Mouse (Mus musculus) kidney, postnatal 36 days (tissue): ENCODE measurements at regions not wholly inside any gene's neighbourhood (a gene's known extent, or its start where the extent isn't known, plus 50 kb on each side); places are given as distances from the start of the nearest gene placed in this dataset.
A peak's percentile ranks its signal among the peaks of the same experiment; 100 is the strongest.

ENCODE experiments used
- DNase-seq, 2 experiments: peaks; one replicate each; pipeline ENCODE4 v3.0.0; 2021 to 2022; ENCODE audit warnings: mixed read lengths in 2 of 2

DNA sequence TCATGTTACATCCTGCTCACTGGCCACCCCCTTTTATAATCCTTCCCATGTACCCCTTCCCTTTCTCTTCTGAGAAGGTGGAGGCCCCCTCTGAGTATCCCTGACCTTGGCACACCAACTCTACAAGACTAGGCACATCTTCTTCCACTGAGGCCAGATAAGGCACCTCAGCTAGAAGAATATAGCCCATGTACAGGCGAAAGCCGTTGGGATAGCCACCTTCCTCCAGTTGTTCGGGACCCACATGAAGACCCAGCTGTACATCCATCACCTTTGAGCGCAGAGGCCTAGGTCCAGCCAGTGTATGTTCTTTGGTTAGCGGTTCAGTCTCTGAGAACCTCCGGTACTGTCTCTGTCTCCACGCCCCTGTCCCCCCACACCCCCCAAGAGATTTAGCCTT lies 189.9 kb downstream of the Spry2 start:
- DNase-seq, result no peak

DNA sequence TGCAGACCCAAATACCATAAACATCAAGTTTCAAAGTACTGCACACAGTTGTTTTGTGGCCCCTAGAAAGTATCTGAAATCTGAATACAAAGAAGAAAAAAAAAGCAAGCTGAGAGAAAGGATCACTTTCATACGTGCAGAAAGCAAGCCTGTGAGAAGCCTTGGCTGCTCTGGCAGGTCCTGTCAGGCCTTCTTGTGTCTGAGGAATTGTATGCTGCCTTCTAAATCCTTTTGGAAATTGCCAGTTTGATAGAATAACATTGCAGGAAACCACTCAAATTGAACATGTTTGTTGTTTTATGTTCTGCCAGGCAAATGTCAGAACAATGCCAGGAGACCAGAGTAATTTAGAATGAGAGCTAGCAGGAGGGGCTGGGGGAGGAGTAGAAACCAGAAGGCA lies 198.0 kb downstream of the Spry2 start:
- no peak for DNase-seq

DNA sequence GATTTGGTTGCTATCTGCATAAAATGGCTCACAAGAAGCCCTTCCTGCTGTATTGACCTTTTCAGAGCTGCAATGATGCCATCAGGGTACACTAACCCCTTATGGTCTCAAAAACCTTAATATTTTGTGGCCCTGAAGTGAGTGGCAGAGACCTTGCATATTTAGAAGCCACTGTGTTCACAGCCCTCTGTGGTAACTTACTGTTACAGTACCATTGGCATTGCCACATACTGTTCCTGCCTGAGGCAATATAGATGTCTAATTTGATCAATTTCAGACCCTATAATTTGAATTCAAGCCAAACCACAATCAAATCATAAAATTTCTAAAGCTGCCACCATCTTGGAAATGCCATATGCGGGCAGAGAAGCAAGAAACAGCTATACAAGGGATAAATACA lies 198.5 kb downstream of the Spry2 start:
- no peak for DNase-seq

DNA sequence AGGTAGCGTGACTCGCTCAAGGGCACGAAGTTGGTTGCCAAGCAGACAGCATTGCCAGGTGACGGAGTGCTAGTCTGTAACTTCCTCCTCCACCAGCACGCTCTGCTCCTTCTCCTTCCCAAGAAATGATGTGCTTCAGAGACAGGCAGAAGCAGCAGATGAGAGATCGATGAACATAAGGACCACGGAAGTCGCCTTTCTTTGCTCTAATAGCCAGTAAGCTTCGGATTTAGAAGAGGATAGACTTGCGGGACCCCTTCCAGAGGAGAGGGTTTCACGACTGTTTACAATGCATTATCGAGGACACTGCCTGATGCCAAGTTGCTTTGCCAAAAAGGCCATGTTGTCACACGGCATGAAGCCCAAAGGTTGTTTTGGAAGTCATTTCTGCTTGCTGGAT lies 199.2 kb downstream of the Spry2 start:
- no peak for DNase-seq

DNA sequence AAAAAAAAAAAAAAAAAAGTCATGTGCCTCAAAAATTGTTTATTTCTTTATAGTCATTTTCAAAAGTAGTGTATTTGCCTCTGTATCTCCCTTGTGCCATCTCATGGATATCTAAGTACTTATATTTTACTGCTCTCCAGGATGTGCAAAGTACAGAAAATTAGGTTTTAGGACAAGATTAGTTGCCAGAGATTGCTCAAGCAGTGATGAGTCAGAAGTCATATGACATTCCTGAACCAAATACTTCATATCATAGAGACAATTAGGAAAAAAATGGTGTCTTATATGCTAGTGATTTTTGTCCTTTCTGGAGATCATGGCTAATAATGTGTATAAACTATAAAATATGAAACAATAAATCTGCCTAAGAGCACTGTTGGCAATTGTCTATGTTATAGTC lies 201.7 kb downstream of the Spry2 start:
- no peak for DNase-seq

DNA sequence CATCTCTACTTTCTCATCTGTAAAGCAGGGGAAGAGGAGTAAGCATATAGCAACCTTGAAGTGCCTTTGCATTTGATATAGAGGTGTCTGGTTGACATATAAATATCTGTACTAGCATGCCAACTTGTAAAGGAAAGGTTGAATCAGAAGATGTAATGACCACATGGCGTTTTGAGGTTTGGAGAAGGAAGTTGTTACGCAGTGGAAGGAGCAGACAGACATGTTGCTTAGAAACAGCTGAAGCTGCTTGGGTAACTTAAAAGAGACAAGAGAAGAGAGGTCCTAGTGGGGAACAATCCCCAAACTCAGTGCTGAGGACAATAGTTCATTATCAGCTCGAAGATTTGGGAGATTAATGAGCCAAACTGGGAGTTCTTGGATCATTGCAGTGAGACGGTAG lies 202.9 kb downstream of the Spry2 start:
- DNase-seq, result no peak

DNA sequence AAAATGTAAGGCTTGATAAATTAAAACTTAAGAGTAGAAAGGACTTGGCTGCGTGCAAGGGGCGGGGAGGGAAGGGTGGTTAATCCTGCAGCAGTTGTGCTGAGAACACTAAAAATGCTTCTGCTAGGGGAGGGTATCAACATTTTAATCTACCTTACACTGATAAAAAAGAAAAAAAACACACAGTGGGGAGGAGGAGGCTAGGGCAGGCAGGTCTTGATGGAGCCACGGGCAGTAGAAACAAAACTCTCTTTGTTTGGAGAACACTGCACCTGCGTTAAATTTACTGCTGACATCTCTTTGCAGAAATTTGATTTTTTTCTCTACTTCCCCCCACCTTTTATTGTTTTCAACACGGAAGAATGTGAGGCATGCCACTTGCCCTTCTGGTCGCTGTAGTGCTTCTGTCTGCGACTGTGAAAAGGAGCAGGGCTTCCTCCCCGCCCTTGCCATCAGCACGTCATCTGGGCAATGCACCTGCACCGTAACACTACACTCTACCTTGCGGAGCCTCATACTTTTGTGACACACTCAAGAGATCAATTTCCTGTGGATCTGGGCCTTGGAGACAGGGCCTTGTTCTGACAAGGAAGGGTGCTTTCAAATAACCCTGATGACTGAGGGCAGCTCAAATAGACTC lies 211.7 kb downstream of the Spry2 start:
- no peak for DNase-seq

DNA sequence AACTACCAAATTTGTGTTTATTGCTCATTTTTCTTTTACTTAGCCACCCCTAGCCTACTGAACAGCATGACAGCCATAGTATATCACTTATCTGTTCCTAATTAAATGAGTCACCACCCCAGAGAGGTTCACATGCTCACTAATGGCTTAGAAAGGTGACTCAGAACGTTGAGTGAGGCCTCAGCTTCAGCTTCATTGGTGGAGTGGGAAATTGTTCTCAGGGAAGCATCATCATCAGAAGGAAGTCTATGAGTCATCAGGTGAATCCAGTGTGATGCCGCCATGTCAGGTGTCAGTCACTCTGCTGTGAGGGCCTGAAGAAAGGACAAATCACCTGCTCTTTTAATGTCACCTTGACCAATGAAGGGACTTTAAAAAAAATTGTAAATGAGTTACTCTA lies 212.3 kb downstream of the Spry2 start:
- no peak for DNase-seq

DNA sequence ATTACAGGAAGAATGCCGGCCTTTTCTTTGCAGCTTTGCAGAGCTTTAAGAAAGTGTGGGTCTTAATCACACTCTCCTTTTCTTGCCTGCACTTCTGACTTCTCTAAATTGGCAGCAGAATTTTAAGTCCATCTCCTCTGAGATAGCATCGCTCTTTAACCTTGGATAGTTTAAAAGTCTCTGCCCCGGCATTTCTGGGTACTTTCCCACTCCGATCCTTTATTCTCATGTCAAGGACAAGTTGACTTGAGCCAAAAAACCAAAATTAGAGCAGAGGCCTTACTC lies 220.0 kb downstream of the Spry2 start:
- DNase-seq, result no peak

DNA sequence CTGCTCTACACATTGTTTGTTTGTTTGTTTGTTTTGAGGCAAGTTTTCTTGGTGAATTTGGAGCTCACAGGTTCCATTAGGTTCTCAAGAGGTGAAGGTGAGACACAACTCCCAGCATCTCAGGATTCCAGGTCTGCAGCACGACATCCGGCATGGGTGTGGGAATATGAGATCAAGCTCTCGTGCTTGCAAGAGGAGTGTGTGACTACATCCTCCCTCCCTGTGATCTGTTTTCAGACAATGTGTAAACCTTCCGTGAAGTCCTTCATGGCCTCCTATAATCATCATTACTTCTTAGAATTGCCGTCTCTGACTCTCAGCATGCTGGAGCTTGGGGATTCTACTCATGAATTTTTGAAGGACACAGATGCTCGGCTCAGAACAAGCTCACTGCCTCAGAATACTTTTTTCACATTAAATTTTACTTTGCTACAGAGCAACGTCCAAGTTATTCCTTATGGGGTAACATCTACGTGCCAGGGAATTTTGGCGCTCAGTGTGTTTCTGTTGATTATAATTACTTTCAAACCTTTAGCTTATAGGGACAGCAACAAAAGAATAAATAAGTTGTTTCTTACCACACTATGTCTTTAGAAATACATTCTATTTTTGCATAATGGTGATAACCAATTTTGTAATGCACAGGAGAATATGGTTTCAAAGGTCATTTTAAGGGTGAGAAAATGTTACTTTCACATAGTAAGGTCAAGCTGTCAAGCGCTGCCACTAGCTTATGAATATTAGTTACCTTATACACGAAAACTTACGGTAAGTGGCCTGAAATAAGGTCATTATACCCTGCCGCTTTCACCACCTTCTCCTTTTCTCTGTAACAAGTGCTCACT lies 220.6 kb downstream of the Spry2 start:
- DNase-seq, result peak in 1 of 2 experiments; percentile 19

DNA sequence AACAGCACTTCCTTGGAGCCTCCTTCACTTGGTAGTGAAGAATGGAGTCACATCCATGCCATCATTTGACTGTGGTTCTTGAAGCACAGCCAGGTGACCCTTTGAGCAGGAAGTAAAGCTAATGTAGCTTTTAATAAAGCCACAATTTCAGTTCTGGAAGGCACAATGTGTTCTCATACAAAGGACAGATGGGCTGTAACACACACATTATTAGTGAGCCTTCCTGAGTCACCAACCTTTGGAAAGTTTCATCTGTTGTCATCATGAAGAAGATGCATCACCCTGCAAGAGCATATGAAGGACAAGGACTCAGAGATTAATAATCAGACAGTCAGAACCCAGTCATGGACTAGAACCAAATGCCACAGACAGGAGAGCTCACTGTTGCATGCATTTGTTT lies 221.6 kb downstream of the Spry2 start:
- no peak for DNase-seq

DNA sequence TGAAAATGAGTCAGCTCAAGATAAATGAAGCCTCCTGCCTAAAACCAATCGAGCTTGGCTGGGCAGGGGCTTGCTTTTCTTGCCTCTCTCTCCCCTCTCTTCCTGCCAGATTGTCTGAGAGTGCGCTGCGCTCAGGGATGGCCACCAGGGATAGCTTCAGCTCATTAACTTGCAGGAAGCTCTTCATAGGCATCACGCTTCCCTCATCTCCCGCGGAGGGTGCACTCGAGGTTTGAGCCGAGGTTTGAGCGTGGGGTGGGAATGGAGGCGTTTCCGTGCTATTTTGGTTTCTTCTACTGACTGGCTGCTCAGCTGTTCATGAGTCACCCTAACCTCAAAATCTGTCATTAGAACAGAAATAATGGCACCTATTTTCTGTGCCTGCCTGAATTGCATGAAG lies 227.7 kb downstream of the Spry2 start:
- peak in 1 of 2 experiments; percentile 16 for DNase-seq

DNA sequence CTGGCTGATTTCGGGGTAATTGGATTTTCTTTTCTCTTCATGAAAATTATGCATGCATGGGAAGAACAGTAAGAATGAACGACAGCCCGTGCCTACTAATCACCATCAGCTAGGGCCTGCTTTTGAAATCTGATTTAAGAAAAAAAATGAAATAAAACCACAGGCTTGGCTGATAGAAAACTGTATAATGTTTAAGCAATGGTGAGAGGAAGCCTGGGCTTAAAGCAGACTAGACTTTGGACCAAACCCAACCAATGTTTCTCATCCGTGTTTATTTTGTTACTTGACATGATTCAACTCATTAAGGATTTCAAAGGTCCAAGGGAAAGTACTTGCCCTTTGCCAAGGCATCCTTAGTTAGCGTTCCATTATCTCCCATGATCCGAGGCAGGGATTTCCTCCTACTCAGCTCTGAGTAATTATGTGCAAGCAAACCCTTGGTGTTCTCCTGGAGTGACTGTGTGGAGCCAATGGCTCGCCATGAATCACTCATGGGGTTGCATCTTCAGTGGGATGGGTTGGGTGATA lies 231.9 kb downstream of the Spry2 start:
- peak in 1 of 2 experiments; percentile 28 for DNase-seq

DNA sequence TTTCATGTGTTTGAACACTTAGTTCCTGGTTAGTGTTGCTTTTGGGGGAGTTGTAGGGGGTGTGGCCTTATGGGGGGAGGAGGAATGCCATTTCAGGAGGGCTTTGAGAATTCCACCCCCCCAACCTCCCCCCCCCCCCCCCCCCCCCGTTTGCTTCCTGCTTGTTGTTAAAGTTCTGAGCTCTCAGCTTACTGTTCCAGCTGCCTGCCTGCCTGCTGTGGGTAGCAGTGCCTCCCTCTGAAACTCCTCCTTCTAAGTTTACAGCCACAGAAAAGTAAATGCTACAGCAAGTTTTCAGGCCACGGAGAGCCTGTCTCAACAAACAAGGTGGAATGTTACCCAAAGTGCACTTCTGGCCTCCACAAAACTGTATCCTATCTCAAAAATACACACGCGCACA lies 233.1 kb downstream of the Spry2 start:
- no peak for DNase-seq

DNA sequence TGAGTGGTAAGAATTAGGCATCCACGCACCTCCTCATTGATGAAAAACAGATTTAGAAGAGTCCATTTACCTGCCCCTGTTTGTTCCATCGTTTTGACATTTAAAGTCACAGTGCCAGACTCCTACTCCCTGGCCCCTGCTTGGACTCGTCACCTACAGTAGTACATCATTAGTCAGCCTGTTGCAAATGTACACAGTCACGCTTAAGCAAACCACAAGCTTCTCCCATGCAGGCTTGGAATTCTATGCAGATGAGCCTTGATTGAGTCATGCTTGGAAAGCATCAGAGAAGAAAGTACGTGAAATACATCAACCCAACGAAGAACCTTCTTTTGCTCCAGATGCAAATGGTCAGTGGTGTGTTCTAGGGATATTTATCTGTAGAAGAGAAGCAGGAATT lies 233.8 kb downstream of the Spry2 start:
- DNase-seq, result peak in 1 of 2 experiments; percentile 9

DNA sequence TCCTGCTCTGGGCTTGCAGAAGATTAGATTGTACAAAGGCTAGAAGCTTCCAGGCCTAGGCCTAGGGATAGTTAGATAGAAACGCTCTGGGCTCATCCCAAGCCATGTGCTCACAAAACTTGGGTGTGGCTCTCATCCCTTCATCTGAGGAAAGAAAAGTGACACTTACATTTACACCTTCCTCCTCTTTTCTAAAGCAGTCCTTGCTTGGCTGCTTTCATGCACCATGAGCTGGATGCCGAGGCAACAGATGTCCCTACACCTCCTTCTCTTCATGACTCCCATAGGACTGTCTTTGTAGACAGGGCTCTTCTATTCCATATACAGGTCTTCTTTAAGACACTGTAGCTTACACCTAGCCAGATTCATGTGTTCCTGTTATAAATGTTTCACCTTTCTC lies 238.3 kb downstream of the Spry2 start:
- DNase-seq, result no peak

DNA sequence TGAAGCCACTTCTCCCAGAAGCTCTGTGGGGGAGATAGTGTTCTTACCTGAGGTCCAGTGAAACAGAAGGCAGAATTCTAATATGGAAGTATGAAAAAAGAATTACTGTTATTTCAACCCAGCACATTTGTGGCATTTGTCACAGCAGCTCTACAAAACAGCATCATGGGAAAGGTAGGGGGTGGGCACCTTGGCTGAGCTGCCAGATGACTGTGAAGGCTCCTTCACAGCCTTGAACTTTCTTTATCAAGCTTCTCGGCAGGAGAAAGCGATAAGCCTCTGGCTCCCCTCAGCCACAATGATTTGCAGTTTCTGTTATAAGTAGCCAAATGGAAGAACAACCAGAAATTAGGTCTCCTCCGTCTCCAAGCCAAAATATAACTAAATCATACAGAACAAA lies 249.5 kb downstream of the Spry2 start:
- DNase-seq, result no peak

DNA sequence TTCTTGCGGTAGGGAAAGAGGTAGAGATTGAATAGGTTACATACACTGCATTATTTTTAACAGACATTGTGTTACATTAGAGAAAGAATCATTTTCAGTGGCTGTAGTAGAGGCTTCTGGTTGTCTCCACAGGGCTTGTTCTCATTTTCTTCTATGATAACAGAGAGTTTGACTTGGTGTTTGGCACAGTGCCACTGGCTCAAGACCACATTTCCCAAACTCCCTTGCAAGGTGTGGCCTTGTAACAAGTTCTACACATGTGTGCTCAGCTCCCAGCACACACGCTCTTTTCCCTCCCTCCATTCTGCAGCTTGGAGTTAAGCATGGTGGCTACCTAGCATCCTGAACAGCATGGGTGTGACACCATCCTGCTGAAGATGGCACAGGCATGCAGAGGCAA lies 252.2 kb downstream of the Spry2 start:
- no peak for DNase-seq

DNA sequence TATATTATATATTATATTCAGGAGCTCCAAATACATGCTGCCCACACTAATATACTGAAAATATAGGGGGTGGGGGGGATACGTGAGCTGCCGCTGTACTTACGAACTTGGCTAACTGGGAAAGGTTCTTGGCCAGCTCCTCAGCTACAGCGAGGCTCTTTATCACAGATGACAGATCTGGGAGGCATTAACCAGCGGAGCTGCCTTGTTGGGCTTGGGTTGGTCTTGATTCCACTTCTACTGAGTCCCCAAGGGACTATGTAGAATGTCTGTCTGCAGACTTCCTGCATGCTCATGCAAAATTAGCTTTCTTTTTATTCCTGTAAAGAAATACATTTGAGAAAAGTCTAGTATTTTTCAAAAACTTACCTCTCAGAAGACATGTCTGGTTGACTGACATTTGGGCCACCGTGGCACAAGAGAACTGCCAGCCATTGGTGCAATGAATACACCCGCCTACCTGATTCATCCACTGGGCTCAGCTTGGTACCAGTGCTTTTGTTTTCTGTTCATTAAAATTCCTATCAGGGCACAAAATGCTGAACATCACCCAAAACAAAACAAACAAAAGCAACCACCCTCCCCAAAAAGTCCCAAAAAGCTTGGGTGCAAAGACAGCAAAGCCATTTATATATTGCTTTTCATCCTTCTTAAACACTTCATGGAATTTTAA lies 253.2 kb downstream of the Spry2 start:
- DNase-seq, result no peak

DNA sequence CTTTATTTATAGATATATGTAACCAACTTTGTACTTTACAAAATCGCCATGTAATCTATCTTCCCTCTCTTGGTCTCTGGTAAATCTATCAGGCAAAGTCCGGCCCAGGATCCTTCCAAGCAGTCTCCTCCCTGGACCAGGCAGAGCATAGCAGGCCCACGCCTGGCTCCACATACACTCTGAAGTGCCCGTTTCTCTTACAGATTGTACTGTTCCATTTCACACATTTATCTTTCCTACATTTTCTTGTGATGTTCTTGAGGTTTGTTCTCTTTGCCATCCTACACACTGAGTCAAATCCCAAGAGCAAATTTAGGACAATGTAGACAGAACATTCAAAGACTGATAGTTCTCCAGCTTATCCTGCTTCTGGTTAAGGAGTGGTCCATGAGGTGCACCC lies 264.3 kb downstream of the Spry2 start:
- no peak for DNase-seq

DNA sequence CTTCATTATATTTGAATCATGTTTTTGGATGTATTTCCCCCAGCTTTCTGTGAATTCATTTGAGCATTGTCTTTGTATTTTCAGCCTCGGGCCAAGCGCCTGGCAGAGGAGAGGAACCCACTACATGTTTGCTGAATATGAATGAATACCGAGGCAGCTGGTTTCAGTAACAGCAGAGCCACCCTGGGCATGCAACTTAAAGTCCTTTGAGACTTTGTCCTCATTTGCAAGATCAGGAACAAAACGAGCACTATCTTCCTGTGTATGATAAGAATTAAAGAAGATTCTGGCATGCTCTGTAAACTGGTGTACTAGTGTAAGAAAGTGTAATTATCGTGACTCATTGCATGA lies 265.0 kb downstream of the Spry2 start:
- no peak for DNase-seq

DNA sequence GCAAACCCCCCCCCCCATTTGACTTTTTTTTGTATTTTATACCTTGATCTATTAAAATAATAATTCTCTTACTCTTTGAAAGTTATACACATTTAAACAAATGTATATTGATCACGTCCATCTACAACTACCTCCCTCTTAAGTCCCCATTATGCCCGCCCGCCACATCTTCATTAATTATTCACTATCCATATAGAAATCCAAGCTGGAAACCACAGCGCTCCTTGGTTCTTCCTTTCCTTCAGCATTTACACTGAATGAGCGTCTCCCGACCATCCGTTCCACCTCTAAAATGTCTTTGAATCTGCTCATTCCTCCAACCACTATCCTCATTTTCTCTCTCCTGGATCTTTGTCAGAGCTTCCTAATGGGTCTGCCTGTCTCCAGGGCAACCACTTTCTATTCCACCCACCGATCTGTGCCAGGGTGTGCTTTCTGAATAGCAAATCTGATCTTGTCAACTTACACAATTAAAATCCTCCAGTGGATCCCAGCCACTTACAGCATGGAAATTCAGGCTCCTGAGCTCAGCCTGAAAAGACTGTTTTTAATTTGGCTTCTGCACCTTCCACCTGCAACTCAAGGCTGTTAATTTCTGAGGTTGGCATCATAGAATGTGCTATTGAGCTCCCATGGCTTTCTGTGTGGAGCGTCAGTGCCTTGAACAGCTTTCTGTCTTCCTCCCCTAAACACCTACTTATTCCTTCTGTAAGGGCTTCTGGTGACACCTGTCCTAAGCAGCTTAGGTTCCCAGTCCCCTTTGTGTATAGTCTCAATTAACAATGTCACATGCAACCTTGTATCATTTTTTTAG lies 265.5 kb downstream of the Spry2 start:
- no peak for DNase-seq

DNA sequence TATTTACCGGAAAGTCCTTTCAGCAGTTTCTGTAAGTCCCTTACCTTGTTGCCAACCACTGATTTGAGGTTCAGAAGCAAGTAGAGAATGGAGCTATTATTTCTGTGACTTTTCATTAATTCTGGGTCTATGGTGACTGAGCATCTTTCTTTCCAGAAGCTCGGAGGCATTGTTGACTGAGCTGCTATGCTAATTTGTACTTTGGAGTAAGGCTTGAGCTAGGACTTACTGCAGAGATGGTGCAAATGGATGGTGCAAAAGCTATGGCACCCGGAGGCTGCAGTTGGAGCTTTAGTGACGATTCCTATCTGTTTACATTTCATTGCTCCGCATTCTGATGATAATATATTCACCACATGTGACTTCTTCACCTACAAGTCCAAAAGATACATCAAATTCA lies 266.2 kb downstream of the Spry2 start:
- DNase-seq, result no peak
